Mouse (Mus musculus) left cerebral cortex, adult 18-20 months (tissue): ENCODE measurements around the gene BC030867. TPM values are rescaled to one million over a fixed set of nuclear protein-coding genes. Genes with fewer than 3 reads are reported as not detected.

ENCODE experiments used
- DNase-seq, 2 experiments: peaks; one replicate each; pipeline ENCODE4 v3.0.0; 2021 to 2022; ENCODE audit warnings: low spot score in 2 of 2, mixed read lengths in 1 of 2
- long read RNA-seq, 2 experiments: library from polyadenylated mRNA; stranded (forward); transcript quantifications; one replicate each; pipeline ENCODE4 v2.0.0; 2021
- total RNA-seq, 2 experiments: library from RNA; stranded (reverse); gene quantifications; 2 replicates each; pipeline ENCODE4 v1.2.3; 2021

Gene BC030867
- 1 to 10 TPM; 1.0 to 2.3 TPM for total RNA-seq
- long read RNA-seq, experiment 1, partial matches to known transcripts: 4 of 5 reads
- long read RNA-seq, experiment 1, other reads (novel, unspliced or antisense): 1 of 5 reads
- long read RNA-seq, experiment 2, partial matches to known transcripts: 2 of 2 reads
- long read RNA-seq, experiment 2, other reads (novel, unspliced or antisense): 0 of 2 reads

DNA sequence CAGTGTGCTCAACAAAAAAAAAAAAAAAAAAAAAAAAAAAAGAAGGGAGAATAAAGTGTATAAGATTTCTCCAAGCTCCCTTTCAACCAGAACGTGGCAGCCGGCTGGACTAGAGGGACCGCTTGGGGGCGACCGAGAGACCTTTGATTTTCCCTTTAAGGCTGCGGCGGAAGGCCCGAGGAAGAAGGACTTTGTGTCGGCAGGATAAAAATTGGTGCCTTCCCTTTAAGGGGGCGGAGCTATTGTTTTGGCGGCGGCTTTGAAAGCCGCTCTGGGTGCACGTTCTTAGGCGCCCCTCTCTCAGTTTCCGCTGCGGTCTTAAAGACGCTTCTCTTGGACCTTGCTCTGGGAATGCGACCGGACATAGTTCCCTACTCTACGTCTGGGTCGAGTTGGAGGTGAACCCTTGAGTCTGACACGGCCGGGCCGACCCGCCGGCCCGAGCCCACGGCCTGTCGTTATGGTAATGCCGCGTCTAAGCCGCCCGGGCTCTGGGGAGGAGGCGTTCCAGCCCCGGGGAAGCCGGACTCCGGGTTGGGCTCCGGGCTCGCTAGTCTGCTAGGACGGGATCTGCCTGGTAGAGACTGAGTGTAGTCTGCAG lies at the start of gene BC030867:
BC030867 (plus strand) TSS at position 253 of the 601 bp plus-strand sequence.
- peak; percentile 93 to 96 for DNase-seq

DNA sequence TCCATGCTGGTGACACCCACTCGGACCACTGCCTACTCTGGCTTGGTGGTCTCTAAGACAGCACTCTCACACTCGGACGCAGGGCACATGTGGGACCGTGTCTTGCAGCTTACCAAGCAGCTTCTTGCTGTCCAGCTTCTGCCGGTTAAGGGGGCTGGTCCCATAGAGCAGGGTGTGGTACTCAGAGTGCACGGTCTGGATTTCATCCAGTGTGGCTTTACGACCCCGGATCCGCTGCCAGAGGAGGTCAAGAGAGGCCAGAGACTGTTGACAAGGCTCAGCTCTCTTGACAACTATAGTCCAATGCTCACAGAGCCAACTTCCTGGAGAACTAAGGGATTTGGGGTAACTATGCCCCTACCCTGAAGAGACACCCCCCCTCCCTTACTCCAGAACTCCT lies 48.8 kb upstream of the BC030867 start:
- no peak for DNase-seq

DNA sequence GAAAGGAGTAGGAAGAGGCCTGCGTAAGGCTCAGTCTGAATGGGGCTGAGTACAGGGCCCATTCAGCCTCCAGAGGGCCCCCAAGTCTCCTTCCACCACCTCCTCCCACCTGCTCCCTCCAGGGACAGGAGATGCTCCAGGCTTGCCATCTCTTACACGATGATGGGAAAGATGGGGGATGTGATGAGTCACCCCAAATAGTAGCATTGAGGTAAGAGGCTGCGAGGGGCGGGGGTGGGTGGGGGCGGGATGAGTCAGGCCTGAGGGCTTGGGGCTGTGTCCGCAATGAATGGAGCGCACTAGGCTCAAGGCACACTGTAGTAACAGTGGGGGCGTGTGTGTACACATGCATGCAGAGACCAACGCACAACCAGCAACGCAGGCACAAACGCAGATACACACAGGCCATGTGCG lies 47.3 kb upstream of the BC030867 start:
- DNase-seq: peak; percentile 64 to 80

GRCm38 (mm10) chr11:102206481-102206880 lies 42.2 kb upstream of the BC030867 start:
- no peak for DNase-seq

- no peak for DNase-seq
Measured at GRCm38 (mm10) chr11:102207825-102208777, 40.6 kb upstream of the BC030867 start.

- no peak for DNase-seq
Measured at GRCm38 (mm10) chr11:102208846-102209245, 39.8 kb upstream of the BC030867 start.

GRCm38 (mm10) chr11:102209742-102210141 lies 38.9 kb upstream of the BC030867 start:
- DNase-seq: no peak

GRCm38 (mm10) chr11:102210185-102210584 lies 38.5 kb upstream of the BC030867 start:
- no peak for DNase-seq

DNA sequence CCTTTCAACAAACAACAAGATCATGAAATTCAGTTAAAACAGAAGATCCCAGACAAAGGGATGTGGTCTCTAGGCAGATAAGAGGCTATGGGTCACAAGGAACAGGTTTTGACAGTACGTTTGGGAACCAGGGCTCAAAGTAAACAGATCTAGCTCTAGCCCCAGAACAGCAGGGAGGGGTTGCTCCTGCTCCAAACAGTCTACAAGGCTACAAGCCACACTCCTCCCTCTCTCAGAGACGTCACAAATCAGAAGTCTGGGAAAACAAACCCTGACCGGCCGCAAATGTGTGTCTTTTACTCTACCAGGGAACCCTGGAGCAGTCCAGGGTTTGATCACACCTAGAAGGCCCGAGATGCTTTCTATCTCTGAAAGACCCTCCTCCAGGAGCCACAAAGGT lies 37.7 kb upstream of the BC030867 start:
- no peak for DNase-seq

DNA sequence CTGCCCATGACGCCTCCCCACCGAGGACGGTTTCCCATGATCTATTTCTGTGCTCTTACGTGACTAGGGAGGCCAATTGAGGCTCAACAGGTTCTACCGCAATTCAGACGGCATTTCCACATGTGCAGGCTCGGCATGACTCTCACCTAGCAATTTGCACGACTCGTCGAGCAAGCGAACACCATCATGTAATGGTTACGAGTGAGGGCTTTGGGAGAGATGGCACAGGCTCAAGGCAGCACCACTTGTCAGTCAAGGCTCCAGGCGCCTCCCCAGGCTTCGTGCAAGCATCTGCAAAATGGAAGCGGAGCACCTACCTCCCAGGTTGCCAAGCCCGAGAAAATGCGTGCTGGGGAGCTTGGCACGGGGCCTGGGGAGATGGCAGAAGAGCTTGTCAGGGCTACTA lies 36.7 kb upstream of the BC030867 start:
- no peak for DNase-seq

DNA sequence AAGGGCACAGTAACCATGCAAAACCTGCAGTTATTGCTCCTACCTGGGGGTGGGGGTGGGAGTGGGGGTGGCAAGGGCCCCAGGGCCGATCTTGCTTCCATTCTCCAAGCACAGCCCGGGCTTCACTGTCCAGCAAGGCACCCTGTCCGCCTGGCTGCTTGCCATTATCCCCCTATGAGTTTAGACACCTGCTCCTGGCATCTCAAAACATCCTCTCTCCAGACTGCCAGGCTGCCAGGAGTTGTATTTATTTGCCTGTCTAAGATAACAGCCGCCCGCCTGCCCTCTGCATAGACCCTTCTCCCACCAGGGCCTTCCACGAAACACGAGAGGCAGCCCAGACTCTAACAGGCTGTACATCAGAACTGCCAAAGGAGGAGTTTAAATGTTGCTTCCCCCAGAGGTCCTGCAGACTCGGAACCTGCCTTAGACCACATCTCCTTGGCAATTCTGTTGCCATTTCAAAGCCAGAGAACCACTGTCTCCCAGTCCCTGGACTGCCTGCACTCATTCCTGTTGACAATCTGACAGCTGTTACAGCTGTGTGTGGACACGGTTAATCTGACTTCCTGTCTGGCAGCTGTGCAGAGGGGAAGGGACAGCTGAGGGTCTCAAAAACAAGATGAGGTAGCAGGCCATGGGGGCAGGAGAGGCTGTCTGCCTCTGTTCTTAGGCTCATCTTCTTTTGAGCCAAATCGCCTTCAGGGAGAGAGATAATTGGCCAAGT lies 34.1 kb upstream of the BC030867 start:
- no peak for DNase-seq

DNA sequence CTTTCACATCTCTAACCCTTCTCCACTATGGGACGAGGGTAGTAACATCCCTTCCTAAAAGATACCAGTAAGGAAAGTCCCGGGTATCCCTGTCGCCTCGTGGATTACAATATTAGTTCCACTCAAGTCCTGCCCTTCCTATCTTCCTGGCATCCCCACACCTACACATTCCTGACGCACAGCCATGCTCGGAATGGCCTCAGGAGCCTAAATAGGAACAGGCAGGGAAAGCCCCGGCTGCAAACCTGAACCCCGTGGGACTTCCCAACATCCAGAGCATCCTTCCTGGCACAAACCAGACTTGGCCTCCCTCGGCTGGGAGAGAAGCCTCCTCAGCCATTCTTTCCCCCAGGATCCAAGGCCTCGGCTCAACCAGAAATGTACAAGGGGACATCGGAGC lies 33.2 kb upstream of the BC030867 start:
- DNase-seq: no peak

- peak; percentile 64 to 67 for DNase-seq
Measured at GRCm38 (mm10) chr11:102216056-102216885, 32.4 kb upstream of the BC030867 start.

- no peak for DNase-seq
Measured at GRCm38 (mm10) chr11:102216886-102217240, 31.8 kb upstream of the BC030867 start.

DNA sequence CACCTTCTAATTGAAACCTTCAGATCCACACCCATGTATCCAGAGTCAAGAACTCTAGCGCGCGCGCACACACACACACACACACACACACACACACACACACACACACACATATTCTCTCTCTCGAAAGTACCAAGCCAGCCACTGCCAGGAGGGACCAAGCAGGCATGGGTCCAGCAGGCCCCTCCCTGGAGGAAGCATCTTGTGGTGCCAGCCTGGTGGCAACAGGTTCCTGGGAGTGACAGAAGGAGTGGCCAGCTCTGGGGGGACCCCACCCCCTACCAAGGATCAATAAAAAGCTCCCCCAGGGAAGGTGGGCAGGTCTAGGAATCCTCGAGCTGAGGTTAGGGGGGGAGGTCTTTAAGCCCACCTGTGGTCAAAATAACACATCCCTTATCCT lies 31.3 kb upstream of the BC030867 start:
- DNase-seq: no peak

DNA sequence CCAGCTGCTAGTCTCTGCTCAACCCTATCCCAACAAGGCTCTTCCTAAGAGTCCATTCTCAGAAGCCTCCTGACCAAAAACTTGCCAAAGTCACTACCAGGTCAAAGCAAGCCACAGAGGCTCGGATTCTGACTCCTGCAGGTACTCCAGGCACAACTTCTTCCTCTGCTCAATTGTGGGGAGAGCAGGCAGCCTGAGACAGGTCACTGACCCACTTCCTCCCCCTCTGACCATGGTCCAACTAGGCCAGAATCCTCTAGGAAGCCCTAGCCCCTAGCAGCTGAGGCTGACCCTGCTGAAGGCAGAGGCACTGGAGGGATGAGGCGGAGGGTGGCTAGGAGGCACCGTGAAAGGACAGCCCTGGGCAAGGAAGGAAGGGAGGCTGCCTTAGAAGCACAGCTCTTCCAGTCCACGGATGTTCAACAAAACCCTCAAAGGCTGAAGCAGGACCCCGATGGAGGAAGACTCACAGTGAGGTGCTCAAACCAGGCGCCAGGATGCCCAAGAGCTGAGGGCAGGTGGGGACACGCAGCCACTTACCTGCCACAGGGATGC lies 30.7 kb upstream of the BC030867 start:
- no peak for DNase-seq

- peak; percentile 94 to 96 for DNase-seq
Measured at GRCm38 (mm10) chr11:102218783-102219182, 29.9 kb upstream of the BC030867 start.

DNA sequence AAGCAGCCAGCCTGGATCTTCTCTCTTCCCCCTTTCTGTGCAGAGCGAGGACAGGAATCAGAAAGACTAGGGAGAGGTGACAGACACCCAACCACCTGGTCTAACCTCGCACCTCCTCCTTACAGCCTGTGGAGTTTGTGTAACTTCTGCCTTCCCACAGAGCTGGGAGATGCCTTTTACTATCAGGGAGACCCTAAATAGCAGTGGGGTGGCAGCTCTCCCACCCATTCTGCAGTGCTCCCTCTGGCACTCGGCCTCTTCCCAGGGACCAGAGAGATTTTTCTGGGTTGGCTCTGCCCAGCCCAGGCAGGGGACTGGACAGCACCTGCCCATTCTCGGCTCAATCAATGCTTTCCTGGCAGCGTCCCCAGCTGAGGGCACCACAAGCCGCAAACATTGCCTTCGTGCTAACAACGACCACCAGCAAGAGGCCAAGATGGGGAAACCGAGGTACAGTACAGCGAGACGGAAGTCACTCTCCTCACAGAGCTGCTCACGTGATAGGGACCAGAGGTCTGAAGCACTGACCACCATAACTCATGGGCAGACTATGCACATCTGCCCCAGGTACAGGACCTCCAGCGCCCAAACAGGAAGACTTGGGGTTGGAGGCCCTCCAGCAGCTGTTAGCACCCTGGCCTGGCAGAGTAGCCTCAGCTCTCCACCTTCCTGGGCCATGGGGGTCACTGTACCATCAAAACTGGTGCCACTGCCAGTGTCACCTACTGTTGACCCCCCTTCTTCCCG lies 29.3 kb upstream of the BC030867 start:
- no peak for DNase-seq

DNA sequence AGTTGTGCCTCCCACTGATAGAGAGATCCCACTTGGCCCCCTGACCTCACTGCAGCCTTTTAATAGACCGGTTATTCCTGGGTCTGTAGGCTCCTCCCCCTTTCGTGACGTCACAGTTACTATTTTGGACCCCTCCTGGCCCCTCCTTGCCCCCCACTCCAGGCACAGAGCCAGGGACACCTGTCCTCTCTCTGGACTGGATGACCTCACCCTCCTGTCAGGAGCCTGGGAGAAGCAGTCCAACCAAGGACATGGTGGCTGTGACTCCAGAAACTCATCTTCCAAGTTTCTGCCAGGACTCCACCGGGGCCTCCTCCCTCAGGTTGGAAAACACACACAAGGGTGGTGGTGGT lies 28.7 kb upstream of the BC030867 start:
- no peak for DNase-seq

GRCm38 (mm10) chr11:102220451-102220850 lies 28.2 kb upstream of the BC030867 start:
- peak in 1 of 2 experiments; percentile 53 for DNase-seq
